Mouse (Mus musculus) embryonic facial prominence, embryonic 14.5 days (tissue): ENCODE measurements around the gene Olfr70. TPM values are rescaled to one million over a fixed set of nuclear protein-coding genes. Genes with fewer than 3 reads are reported as not detected.

Source experiments
- ATAC-seq: fragments of 200-750 bp; cut with Nextera tagmentation; 2 replicates; pipeline ENCODE4 v1.8.0; 2017; ENCODE audit warnings: low read depth, moderate number of reproducible peaks, moderate TSS enrichment
- DNase-seq: peaks from one replicate; pipeline ENCODE4 v3.0.0-alpha.2; 2015; ENCODE audit warnings: low spot score
- H3K27ac ChIP-seq: fragments of 300-500 bp; sonication (generic); replicated peaks from 2 replicates; pipeline ENCODE4 v1.5.1; 2014; ENCODE audit warnings: low read depth, mild to moderate bottlenecking, low read length, moderate library complexity
- H3K27me3 ChIP-seq: fragments of 300-500 bp; sonication (generic); replicated peaks from 2 replicates; pipeline ENCODE4 v1.6.1; 2014; ENCODE audit warnings: low read length; ENCODE audit not compliant: control insufficient read depth, insufficient read depth
- H3K36me3 ChIP-seq: fragments of 300-500 bp; sonication (generic); 2 replicates; pipeline ENCODE4 v1.6.1; 2014; ENCODE audit warnings: low read length, mixed read lengths; ENCODE audit not compliant: control insufficient read depth, insufficient read depth
- H3K4me1 ChIP-seq: fragments of 300-500 bp; sonication (generic); 2 replicates; pipeline ENCODE4 v1.6.1; 2014; ENCODE audit warnings: antibody characterized with exemption, low read length; ENCODE audit not compliant: control insufficient read depth, insufficient read depth
- H3K4me2 ChIP-seq: fragments of 300-500 bp; sonication (generic); 2 replicates; pipeline ENCODE4 v1.6.1; 2014; ENCODE audit warnings: low read depth, mild to moderate bottlenecking, low read length, moderate library complexity, mixed read lengths
- H3K4me3 ChIP-seq: fragments of 300-500 bp; sonication (generic); 2 replicates; pipeline ENCODE4 v1.5.1; 2014; ENCODE audit warnings: low read depth, mild to moderate bottlenecking, low read length
- H3K9ac ChIP-seq: fragments of 300-500 bp; sonication (generic); 2 replicates; pipeline ENCODE4 v1.6.1; 2014; ENCODE audit warnings: low read depth, mild to moderate bottlenecking, low read length, moderate library complexity, mixed read lengths
- H3K9me3 ChIP-seq: fragments of 300-500 bp; sonication (generic); 2 replicates; pipeline ENCODE4 v1.6.1; 2016; ENCODE audit warnings: low read length; ENCODE audit not compliant: control insufficient read depth
- WGBS: fragments of 180-500 bp; shearing (Covaris S2); extraction: QIAGEN DNeasy Blood & Tissue Kit; methylation state at CpG from one replicate; pipeline ENCODE4 v1.1.7; 2014; 5-methylcytosine and 5-hydroxymethylcytosine counted together
- polyA plus RNA-seq: library from polyadenylated mRNA; unstranded; fragments of >200 nt; fragmentation: Nextera tagmentation; extraction: Ambion mirVana; gene quantifications from 2 replicates; pipeline ENCODE4 v1.2.1, GENCODE M21; 2014

The Olfr70 gene
- polyA plus RNA-seq, 1 experiment from 2014 or later: not detected

DNA sequence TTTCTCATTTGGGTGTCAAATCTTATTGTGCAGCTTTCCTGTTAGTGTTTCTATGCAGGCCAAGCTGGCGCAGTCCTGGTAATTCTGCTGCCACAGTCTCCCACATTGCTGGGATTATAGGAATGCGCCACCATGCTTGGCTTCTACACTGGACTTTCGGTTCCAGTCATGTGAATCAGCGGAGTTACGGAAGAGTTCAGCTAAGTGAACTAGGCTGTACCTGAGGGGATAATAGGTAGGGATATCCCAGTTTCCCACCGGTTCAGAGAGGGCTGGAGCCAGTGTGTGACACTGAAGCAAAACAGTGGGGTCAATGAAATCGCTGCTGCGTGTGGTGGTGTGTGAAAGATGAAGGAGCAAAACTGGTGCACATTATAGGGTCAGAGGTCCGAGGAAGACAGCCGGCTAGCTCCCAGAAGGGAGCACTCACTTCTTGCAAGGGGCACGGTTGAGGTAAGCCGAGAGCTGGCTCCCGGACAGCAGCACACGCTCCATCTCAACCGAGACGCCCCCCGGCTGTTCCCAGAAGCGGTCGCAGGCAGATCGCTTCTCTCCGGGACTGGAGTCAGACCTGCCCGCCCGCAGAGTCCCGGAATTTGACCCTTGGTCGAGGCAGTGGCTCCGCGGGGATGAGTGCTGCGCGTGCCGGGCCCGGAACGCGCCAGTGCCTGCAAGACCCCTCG is 44.8 kb downstream of the Olfr70 start:
- Histone ChIP-seq H3K4me3 (peak overlapping the region; percentile 79), H3K9me3 (no peaks in the 10 kb centered on the region), H3K4me2 (peak overlapping the region; percentile 62), H3K27ac (peak overlapping the region; percentile 85), H3K4me1 (no peaks in the 10 kb centered on the region), H3K27me3 (0 out of 2 replicates have a peak, but pooled peaks cover 3% of the 10 kb centered on the region), H3K36me3 (0 out of 2 replicates have a peak, but pooled peaks cover 1% of the 10 kb centered on the region), H3K9ac (peak overlapping the region; percentile 86)
- WGBS: 7% methylated on average over 18 of the region's 34 CpGs
- DNase-seq (peak; percentile 27), ATAC-seq (peak; percentile 13)

DNA sequence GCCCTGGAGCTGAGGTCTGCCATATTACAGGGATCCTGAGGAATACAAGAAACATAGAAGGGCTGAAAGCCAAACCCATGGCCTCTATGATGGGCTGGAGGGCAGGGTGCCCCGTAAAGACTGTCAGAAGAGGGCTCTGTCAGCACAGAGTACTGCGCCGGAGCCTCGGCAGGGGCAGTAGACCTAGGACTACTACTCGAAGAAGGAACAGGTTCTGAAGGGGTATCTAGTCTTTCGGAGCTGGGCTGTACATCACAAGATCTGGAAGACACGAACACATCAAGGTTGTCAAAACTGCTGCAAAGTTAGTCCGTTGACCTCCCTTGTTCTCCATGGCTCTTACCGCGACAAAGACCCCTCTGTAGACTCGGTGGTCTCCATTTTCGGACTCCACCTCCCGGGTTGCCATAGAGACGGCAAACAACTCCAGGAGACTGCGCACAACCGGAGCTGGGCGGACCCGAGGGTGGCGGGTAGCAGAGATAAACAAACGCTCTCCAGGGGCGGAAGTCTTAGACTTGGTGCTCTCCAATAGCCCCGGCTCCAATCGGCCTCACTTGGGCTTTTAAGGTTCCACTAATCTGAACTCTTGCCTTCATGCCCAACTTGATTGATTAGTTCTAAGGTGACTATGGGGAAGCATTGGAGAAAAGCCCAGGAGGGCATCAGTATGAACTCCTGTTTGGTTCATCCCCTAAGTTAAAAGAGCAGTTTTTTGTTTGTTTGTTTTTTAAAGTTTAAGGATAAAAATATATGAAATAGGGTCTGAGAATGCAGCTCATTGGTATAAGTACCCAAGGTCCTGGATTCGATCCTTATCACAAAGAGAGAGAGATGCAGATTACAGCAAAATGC is 47.2 kb downstream of the Olfr70 start, which contains the start of gene Spag8:
Spag8 (minus strand) TSS at position 434 of the 855 bp plus-strand sequence.
- Histone ChIP-seq H3K36me3 (peaks cover 24% of the 10 kb centered on the region), H3K4me2 (peak within 1 kb of the TSS; percentile 50), H3K9ac (peak within 1 kb of the TSS; percentile 32; the same call in 1 of the 2 replicates), H3K27ac (no peak within 1 kb of the TSS; the same call in 1 of the 2 replicates), H3K9me3 (peaks cover 8% of the 10 kb centered on the region; the same call in 1 of the 2 replicates), H3K4me3 (peak within 1 kb of the TSS; percentile 28), H3K27me3 (no peaks in the 10 kb centered on the region), H3K4me1 (no peaks in the 10 kb centered on the region)
- peak; percentile 72 for DNase-seq
- 12% methylated on average over 24 of the region's 24 CpGs for WGBS
- ATAC-seq: no peak

DNA sequence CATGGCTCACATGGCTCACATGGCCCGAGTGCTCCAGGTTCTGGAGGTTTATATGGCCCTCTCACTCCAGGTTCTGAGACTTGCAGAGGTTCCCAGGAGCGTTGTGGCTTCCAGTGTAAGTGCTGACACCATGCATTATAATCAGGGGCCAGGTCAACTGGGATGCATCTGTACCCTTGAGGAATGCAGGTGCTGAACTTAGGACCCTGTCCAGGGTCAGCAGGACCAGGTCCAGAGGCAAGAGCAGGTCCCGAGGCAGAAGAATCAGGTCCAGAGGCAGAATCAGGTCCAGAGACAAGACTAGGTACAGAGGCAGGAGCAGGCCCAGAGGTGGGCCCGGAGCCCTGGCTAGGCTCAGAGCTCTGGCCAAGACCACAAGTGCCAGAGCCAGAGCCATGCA is 47.9 kb downstream of the Olfr70 start:
- ATAC-seq: no peak
- Histone ChIP-seq H3K4me2 (peak overlapping the region; percentile 50; the same call in 1 of the 2 replicates), H3K9me3 (peaks cover 8% of the 10 kb centered on the region; the same call in 1 of the 2 replicates), H3K27me3 (no peaks in the 10 kb centered on the region), H3K36me3 (peaks cover 31% of the 10 kb centered on the region), H3K4me1 (no peaks in the 10 kb centered on the region), H3K27ac (no peak overlapping the region; the same call in 1 of the 2 replicates), H3K4me3 (no peak overlapping the region), H3K9ac (no peak overlapping the region)
- DNase-seq: no peak
- WGBS: 93% methylated on average over 4 of the region's 4 CpGs

DNA sequence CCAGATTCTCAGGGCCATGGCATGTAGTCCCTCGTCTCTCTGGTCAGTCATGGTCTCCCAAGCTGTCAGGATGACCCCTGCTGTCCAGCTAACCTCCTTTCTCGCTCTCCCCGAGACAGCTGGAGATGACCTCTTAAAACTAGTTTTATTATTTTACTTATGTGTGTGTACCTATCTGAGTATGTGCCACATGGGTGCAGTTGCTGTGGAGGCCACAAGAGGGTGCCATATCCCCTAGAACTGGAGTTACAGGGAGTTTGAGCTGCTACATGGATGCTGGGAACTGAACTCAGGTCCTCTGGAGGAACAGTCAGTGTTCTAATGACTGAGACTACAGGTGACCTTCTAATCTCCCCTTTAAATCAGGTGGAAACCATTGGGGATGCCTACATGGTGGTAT is 50.8 kb downstream of the Olfr70 start:
- H3K9ac ChIP-seq: no peak overlapping the region
- H3K9me3 ChIP-seq: peaks cover 8% of the 10 kb centered on the region; the same call in 1 of the 2 replicates
- no peaks in the 10 kb centered on the region for H3K27me3 ChIP-seq
- DNase-seq (no peak), ATAC-seq (no peak)
- no peak overlapping the region for H3K27ac ChIP-seq
- no peak overlapping the region for H3K4me2 ChIP-seq
- no peak overlapping the region for H3K4me3 ChIP-seq
- peaks cover 44% of the 10 kb centered on the region for H3K36me3 ChIP-seq
- 93% methylated on average over 3 of the region's 3 CpGs for WGBS
- H3K4me1 ChIP-seq: no peaks in the 10 kb centered on the region

Other genes with a start within 250 kb of the Olfr70 start
- 2.9 and 3.9 TPM in 2 replicates for gene Cd72, start 246.2 kb downstream of the Olfr70 start, polyA plus RNA-seq
- not detected in 2 replicates for gene Sit1, start 217.1 kb downstream of the Olfr70 start, polyA plus RNA-seq
- 64.5 and 68.2 TPM in 2 replicates for gene Ccdc107, start 207.9 kb downstream of the Olfr70 start, polyA plus RNA-seq
- 22.3 and 29.5 TPM in 2 replicates for gene Arhgef39, start 201.1 kb downstream of the Olfr70 start, polyA plus RNA-seq
- gene Car9, start 193.8 kb downstream of the Olfr70 start, polyA plus RNA-seq: 0.43 and 1.1 TPM in 2 replicates
- gene Tpm2, start 177.0 kb downstream of the Olfr70 start, polyA plus RNA-seq: 811 and 1,069 TPM in 2 replicates
- gene Creb3, start 138.5 kb downstream of the Olfr70 start, polyA plus RNA-seq: 79.6 and 83.0 TPM in 2 replicates
- 67.8 and 70.2 TPM in 2 replicates for gene Tln1, start 138.1 kb downstream of the Olfr70 start, polyA plus RNA-seq
- gene Rgp1, start 122.1 kb downstream of the Olfr70 start, polyA plus RNA-seq: 25.1 and 25.7 TPM in 2 replicates
- gene Gba2, start 121.9 kb downstream of the Olfr70 start, polyA plus RNA-seq: 15.1 and 19.1 TPM in 2 replicates
- 1.3 and 1.5 TPM in 2 replicates for gene Msmp, start 116.3 kb downstream of the Olfr70 start, polyA plus RNA-seq
- gene Npr2, start 68.9 kb downstream of the Olfr70 start, polyA plus RNA-seq: 23.0 and 24.6 TPM in 2 replicates
- gene Spag8, start 47.2 kb downstream of the Olfr70 start, polyA plus RNA-seq: 1.5 and 4.0 TPM in 2 replicates
- 80.2 and 86.2 TPM in 2 replicates for gene Hint2, start 44.3 kb downstream of the Olfr70 start, polyA plus RNA-seq
- 2.7 and 3.4 TPM in 2 replicates for gene Tmem8b, start 31.8 kb downstream of the Olfr70 start, polyA plus RNA-seq
- 3.9 and 4.3 TPM in 2 replicates for gene Fam221b, start 31.7 kb downstream of the Olfr70 start, polyA plus RNA-seq
- 0.10 and 0.37 TPM in 2 replicates for gene Olfr71, start 9.4 kb upstream of the Olfr70 start, polyA plus RNA-seq
- 1.4 and 2.1 TPM in 2 replicates for gene Hrct1, start 26.4 kb upstream of the Olfr70 start, polyA plus RNA-seq
- 0.04 and 0.05 TPM in 2 replicates for gene Spaar, start 29.2 kb upstream of the Olfr70 start, polyA plus RNA-seq
- gene Olfr159, start 70.2 kb upstream of the Olfr70 start, polyA plus RNA-seq: not detected in 2 replicates
- gene Olfr156, start 123.1 kb upstream of the Olfr70 start, polyA plus RNA-seq: not detected in 2 replicates
- gene Olfr157, start 139.4 kb upstream of the Olfr70 start, polyA plus RNA-seq: not detected in 2 replicates
- gene Olfr155, start 150.8 kb upstream of the Olfr70 start, polyA plus RNA-seq: not detected in 2 replicates
- 42.3 and 47.3 TPM in 2 replicates for gene Reck, start 174.7 kb upstream of the Olfr70 start, polyA plus RNA-seq